Mouse (Mus musculus) hindbrain, postnatal 0 days (tissue): ENCODE results near the gene Phc2. TPM values are rescaled to one million over a fixed set of nuclear protein-coding genes. Genes with fewer than 3 reads are reported as not detected.

Experiments used
- ATAC-seq: fragments of 200-750 bp; cut with Nextera tagmentation; 2 replicates; pipeline ENCODE4 v1.8.0; 2017; ENCODE audit warnings: mild to moderate bottlenecking, moderate TSS enrichment, moderate library complexity
- DNase-seq: peaks from one replicate; pipeline ENCODE4 v3.0.0-alpha.2; 2015; ENCODE audit warnings: low spot score
- H3K27ac ChIP-seq: fragments of 300-500 bp; sonication (generic); 2 replicates; pipeline ENCODE4 v1.5.1; 2014; ENCODE audit warnings: mild to moderate bottlenecking
- H3K27me3 ChIP-seq: fragments of 300-500 bp; sonication (generic); 2 replicates; pipeline ENCODE4 v1.6.1; 2014; ENCODE audit warnings: low read length, mixed read lengths; ENCODE audit not compliant: insufficient read depth
- H3K36me3 ChIP-seq: fragments of 300-500 bp; sonication (generic); 2 replicates; pipeline ENCODE4 v1.6.1; 2014; ENCODE audit warnings: low read length, mixed read lengths; ENCODE audit not compliant: insufficient read depth
- H3K4me1 ChIP-seq: fragments of 300-500 bp; sonication (generic); 2 replicates; pipeline ENCODE4 v1.6.1; 2014; ENCODE audit warnings: antibody characterized with exemption, low read length, mixed read lengths; ENCODE audit not compliant: insufficient read depth
- H3K4me2 ChIP-seq: fragments of 300-500 bp; sonication (generic); 2 replicates; pipeline ENCODE4 v1.6.1; 2014; ENCODE audit warnings: low read depth, mild to moderate bottlenecking, low read length, moderate library complexity, mixed read lengths
- H3K4me3 ChIP-seq: fragments of 300-500 bp; sonication (generic); 2 replicates; pipeline ENCODE4 v1.5.1; 2014; ENCODE audit warnings: low read length
- H3K9ac ChIP-seq: fragments of 300-500 bp; sonication (generic); replicated peaks from 2 replicates; pipeline ENCODE4 v1.6.1; 2014; ENCODE audit warnings: mild to moderate bottlenecking, low read length, moderate library complexity, mixed read lengths
- H3K9me3 ChIP-seq: fragments of 300-500 bp; sonication (generic); 2 replicates; pipeline ENCODE4 v1.6.1; 2016; ENCODE audit warnings: low read length, mixed read lengths
- CTCF ChIP-seq: IDR thresholded peaks from 2 replicates; pipeline ENCODE4 v1.5.1; 2016; ENCODE audit warnings: antibody characterized with exemption, control low read depth, low read depth
- WGBS: fragments of 180-500 bp; shearing (Covaris S2); extraction: QIAGEN DNeasy Blood & Tissue Kit; methylation state at CpG from one replicate; pipeline ENCODE4 v1.1.7; 2014; 5-methylcytosine and 5-hydroxymethylcytosine counted together
- polyA plus RNA-seq: library from polyadenylated mRNA; unstranded; fragments of >200 nt; fragmentation: Nextera tagmentation; extraction: Ambion mirVana; gene quantifications from 2 replicates; pipeline ENCODE4 v1.2.1, GENCODE M21; 2015
- total RNA-seq: library from RNA; depleted of rRNA; stranded (reverse); fragments of >200 nt; gene quantifications from 2 replicates; pipeline ENCODE4 v1.2.3, GENCODE M21; 2014

Gene Phc2
- total and polyA plus RNA-seq, 2 experiments from 2014 or later, result 50.7 to 125 TPM

- TF ChIP-seq CTCF, result no peak
- WGBS, result 59% methylated on average over 12 of the region's 12 CpGs
- DNase-seq, result no peak
- H3K27ac ChIP-seq, result 0 out of 2 replicates have a peak overlapping the region, but pooled peaks have one; percentile 64
- no peak overlapping the region for H3K4me3 ChIP-seq
- H3K4me1 ChIP-seq, result peaks cover 4% of the 10 kb centered on the region
- no peak overlapping the region for H3K9ac ChIP-seq
- H3K9me3 ChIP-seq, result no peaks in the 10 kb centered on the region
- ATAC-seq, result no peak
- peaks cover 44% of the 10 kb centered on the region for H3K36me3 ChIP-seq
- no peak overlapping the region for H3K4me2 ChIP-seq
- H3K27me3 ChIP-seq, result no peaks in the 10 kb centered on the region
These were observed 88.6 kb downstream of the Phc2 start for GRCm38 (mm10) chr4:128743031-128743626.

DNA sequence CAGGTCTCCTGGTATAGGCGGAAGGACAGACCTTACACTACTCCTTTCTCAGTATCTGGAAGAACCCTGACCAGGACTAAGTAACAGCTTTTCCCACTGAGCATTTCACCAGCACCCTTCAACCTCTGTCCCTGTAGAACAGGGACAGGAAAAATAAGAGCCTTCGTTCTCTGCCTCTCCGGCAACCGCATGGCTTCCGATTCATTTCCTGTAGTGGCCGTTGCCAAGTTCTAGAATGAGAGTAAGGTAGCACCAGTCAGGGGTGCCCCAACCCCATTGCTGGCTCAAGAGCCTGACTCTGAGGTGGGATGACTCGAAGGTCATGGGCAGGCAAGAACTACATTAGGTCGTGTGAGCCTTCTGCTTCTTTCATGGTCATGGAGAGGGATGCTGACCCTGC lies 90.7 kb downstream of the Phc2 start:
- no peak overlapping the region for H3K4me2 ChIP-seq
- DNase-seq, result no peak
- no peaks in the 10 kb centered on the region for H3K27me3 ChIP-seq
- 87% methylated on average over 8 of the region's 8 CpGs for WGBS
- ATAC-seq, result no peak
- H3K27ac ChIP-seq, result no peak overlapping the region
- no peaks in the 10 kb centered on the region for H3K9me3 ChIP-seq
- TF ChIP-seq CTCF, result no peak
- H3K4me3 ChIP-seq, result no peak overlapping the region
- no peaks in the 10 kb centered on the region for H3K4me1 ChIP-seq
- no peak overlapping the region for H3K9ac ChIP-seq
- peaks cover 64% of the 10 kb centered on the region for H3K36me3 ChIP-seq

- H3K4me2 ChIP-seq, result no peak overlapping the region
- H3K36me3 ChIP-seq, result peaks cover 90% of the 10 kb centered on the region
- H3K27ac ChIP-seq, result no peak overlapping the region
- 60% methylated on average over 22 of the region's 22 CpGs for WGBS
- TF ChIP-seq CTCF, result no peak
- H3K9me3 ChIP-seq, result no peaks in the 10 kb centered on the region
- H3K27me3 ChIP-seq, result no peaks in the 10 kb centered on the region
- ATAC-seq (no peak), DNase-seq (no peak)
- H3K4me1 ChIP-seq, result no peaks in the 10 kb centered on the region
- no peak overlapping the region for H3K4me3 ChIP-seq
- no peak overlapping the region for H3K9ac ChIP-seq
These were observed 93.2 kb downstream of the Phc2 start for GRCm38 (mm10) chr4:128747614-128748270.

DNA sequence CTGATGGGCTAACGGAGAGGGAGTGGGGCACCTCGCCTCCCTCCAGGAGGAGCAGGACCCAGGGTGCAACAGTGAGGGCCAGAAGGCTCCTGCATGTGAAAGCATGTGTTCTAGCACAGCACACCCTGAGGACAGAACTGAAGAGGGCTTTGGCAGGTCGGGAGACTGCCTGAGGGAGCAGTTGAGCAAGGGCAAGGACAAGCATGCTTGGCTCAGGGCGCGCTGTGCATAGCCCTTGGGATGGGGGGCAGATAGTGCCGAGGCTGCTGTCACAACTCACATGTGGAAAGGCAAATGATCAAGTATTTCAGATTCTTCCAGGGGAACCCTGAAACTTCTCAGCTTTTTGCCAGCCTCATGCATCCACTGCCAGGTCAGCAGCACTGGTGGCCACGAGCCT lies 93.8 kb downstream of the Phc2 start:
- Histone ChIP-seq H3K9me3 (no peaks in the 10 kb centered on the region), H3K4me3 (no peak overlapping the region), H3K36me3 (peaks cover 95% of the 10 kb centered on the region), H3K27me3 (no peaks in the 10 kb centered on the region), H3K4me2 (no peak overlapping the region), H3K4me1 (no peaks in the 10 kb centered on the region), H3K27ac (no peak overlapping the region), H3K9ac (no peak overlapping the region)
- DNase-seq (no peak), ATAC-seq (no peak)
- no peak for TF ChIP-seq CTCF
- 83% methylated on average over 7 of the region's 7 CpGs for WGBS

GRCm38 (mm10) chr4:128751006-128751405 lies 96.5 kb downstream of the Phc2 start:
- H3K4me2 ChIP-seq, result no peak overlapping the region
- no peak for ATAC-seq

DNA sequence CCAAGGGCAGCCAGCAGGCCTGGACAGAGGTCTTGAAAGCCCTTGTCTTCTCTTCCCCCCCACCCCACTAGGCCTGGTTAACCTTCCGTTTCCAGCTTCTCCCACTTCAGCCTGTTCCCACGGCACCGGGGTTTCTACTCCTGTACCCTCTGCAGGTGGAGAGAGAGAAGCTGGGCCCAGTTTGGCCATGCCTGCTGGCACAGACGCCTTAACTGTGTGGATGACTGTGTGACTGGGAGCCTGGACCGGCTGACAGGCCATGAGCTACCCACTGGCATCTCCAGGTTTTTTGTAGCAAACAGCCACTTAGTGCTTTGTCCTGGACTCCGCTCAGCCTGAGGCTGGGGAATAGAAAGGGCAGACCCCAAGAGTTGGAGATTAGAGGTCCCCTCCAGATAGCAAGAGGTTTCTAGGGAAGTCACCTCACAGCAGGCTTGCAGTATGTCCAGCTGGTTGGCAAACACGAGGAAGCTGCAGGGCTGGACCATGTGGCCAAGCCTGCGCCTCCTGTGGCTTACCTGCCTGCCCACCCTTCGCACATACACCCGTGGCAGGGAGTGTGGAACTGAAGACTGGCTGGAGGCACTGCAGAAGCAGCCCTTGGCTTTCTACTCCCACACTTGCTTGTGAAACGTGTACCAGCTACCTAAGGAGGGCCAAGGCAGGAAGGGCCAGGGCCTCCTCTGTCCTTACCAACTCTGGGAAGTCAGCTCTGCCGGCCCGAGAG lies 97.7 kb downstream of the Phc2 start:
- no peak overlapping the region for H3K4me2 ChIP-seq
- 84% methylated on average over 13 of the region's 13 CpGs for WGBS
- no peaks in the 10 kb centered on the region for H3K4me1 ChIP-seq
- H3K9ac ChIP-seq, result no peak overlapping the region
- no peaks in the 10 kb centered on the region for H3K9me3 ChIP-seq
- no peak for ATAC-seq
- H3K27me3 ChIP-seq, result no peaks in the 10 kb centered on the region
- no peak overlapping the region for H3K4me3 ChIP-seq
- no peak overlapping the region for H3K27ac ChIP-seq
- TF ChIP-seq CTCF, result no peak
- DNase-seq, result no peak
- peaks cover 66% of the 10 kb centered on the region for H3K36me3 ChIP-seq

More at GRCm38 (mm10) chr4:128751006-128751405, 96.5 kb downstream of the Phc2 start:
- peak; percentile 61; the same call in 1 of the 2 replicates for TF ChIP-seq CTCF
- DNase-seq, result no peak
- no peak overlapping the region for H3K9ac ChIP-seq
- H3K27ac ChIP-seq, result no peak overlapping the region
- peaks cover 78% of the 10 kb centered on the region for H3K36me3 ChIP-seq
- H3K9me3 ChIP-seq, result no peaks in the 10 kb centered on the region
- no peaks in the 10 kb centered on the region for H3K27me3 ChIP-seq
- no peaks in the 10 kb centered on the region for H3K4me1 ChIP-seq
- no peak overlapping the region for H3K4me3 ChIP-seq
- 61% methylated on average over 5 of the region's 5 CpGs for WGBS

DNA sequence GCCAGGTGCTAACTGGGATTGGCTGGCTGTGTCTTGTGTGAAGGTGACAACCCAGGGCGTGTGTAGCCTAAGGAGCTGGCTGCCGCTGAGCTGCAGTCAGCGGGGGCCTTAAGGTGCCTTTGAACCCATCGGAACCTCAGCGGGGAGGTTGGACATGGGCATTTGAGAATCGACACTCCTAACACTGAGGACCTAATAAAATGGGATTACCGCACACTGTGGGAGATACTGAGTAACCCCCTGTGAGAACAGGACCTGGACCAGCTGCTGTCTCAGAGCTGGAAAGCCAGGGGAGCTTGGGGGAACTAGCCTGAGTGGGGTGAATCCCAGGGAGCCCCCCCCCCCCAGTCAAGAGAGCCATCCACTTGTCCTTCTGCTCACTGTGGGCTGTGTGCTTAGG lies 99.1 kb downstream of the Phc2 start:
- TF ChIP-seq CTCF, result no peak
- H3K27me3 ChIP-seq, result no peaks in the 10 kb centered on the region
- no peak overlapping the region for H3K4me3 ChIP-seq
- H3K4me1 ChIP-seq, result no peaks in the 10 kb centered on the region
- peaks cover 52% of the 10 kb centered on the region for H3K36me3 ChIP-seq
- ATAC-seq (no peak), DNase-seq (no peak)
- no peaks in the 10 kb centered on the region for H3K9me3 ChIP-seq
- WGBS, result 77% methylated on average over 7 of the region's 7 CpGs
- no peak overlapping the region for H3K27ac ChIP-seq
- no peak overlapping the region for H3K4me2 ChIP-seq
- no peak overlapping the region for H3K9ac ChIP-seq
